In the genomic region with DNA sequence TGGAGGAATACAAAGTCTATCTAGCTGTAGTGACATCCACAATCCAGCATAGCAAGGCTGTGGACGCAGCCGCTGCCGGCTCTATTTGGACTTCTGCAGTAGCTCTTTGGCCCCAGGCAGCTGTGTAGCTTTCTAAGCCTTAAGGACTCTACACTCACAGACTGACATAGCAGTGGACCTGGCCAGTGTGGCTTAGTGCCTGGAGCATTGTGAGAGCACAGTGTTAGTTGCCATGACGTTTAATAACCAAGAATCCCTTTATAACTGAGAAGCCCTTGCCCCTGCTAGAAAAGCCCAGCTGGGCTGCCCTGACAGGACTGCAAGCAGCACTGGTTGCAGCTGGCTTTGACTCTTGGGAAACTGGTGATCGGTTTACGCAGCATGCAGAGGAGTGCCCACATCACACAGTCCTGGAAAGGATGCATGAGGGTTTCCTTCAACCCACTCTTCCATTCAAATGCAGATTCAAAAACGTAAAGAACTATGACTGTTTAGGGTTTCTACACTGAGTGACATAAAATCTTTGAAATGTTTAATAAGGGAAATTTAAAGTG, we compare ENCODE assay signal across 13 mouse cellular contexts. TPM values are rescaled to one million over a fixed set of nuclear protein-coding genes. Genes with fewer than 3 reads are reported as not detected.
DNase-seq lines count a peak whose midpoint lies in the region; ATAC-seq and TF ChIP-seq lines count a peak whose summit lies in the region.
"Had no signal": no experiment of that assay in that cellular context is flagged by ENCODE, and none has a peak within 500 bp of the region (broad histone marks: within the 10 kb centered on the region; RNA-seq: fewer than 3 reads in every experiment).

No protein-coding gene starts in this region.

- no peak for DNase-seq in frontal cortex, adult 2 months (ENCODE audit: extremely low spot score in 1 of 2, low spot score in 1 of 2)
- no peak for DNase-seq in limb, embryonic 14.5 days (ENCODE audit: low spot score)
- no peak for DNase-seq in limb, embryonic 10.5 days (ENCODE audit: low spot score)
- peak; percentile 52 for DNase-seq in hindbrain, embryonic 14.5 days (ENCODE audit: low spot score)
- DNase-seq in cerebellum, adult 11 months = no peak
- DNase-seq: adrenal gland, postnatal 36 days; B cell, adult 2 months; cerebellum, postnatal 14 days; kidney, adult 9 months had no signal

- WGBS in limb, embryonic 14.5 days = 46% methylated on average over 7 of the region's 7 CpGs
- 73% methylated on average over 7 of the region's 7 CpGs for WGBS in limb, embryonic 10.5 days
- 38% methylated on average over 7 of the region's 7 CpGs for WGBS in hindbrain, embryonic 14.5 days
- 23% methylated on average over 7 of the region's 7 CpGs for WGBS in olfactory bulb, adult 2 months

- TF ChIP-seq POLR2A in limb, embryonic 14.5 days (IDR thresholded peaks at IDR 0.05; ENCODE audit: borderline replicate concordance, extremely low read depth, insufficient read depth, insufficient read length) = no peak
- no peak for TF ChIP-seq POLR2A in olfactory bulb, adult 2 months (IDR thresholded peaks at IDR 0.05; ENCODE audit: insufficient read depth, low read depth, low read length)

- no peak overlapping the region for H3K27ac ChIP-seq in limb, embryonic 14.5 days (replicated peaks; ENCODE audit: low read depth, low read length)
- H3K27ac ChIP-seq in limb, embryonic 10.5 days = no peak overlapping the region
- H3K27ac ChIP-seq in hindbrain, embryonic 14.5 days = peak overlapping the region; percentile 32; the same call in 1 of the 2 replicates
- H3K27ac ChIP-seq in olfactory bulb, adult 2 months (ENCODE audit: insufficient read depth, low read depth, low read length) = peak overlapping the region; percentile 27; the same call in 1 of the 2 replicates

- no peaks in the 10 kb centered on the region for H3K27me3 ChIP-seq in limb, embryonic 14.5 days (ENCODE audit: control insufficient read depth, insufficient read depth, low read length)
- H3K27me3 ChIP-seq in limb, embryonic 10.5 days (ENCODE audit: low read depth, poor library complexity, severe bottlenecking) = peaks cover 29% of the 10 kb centered on the region
- no peaks in the 10 kb centered on the region for H3K27me3 ChIP-seq in hindbrain, embryonic 14.5 days (ENCODE audit: control insufficient read depth, insufficient read depth, low read length)
- H3K27me3 ChIP-seq: Patski had no signal

- H3K4me3 ChIP-seq in limb, embryonic 14.5 days (replicated peaks; ENCODE audit: low read length) = no peak overlapping the region
- no peak overlapping the region for H3K4me3 ChIP-seq in limb, embryonic 10.5 days
- no peak overlapping the region for H3K4me3 ChIP-seq in hindbrain, embryonic 14.5 days (replicated peaks; ENCODE audit: low read length)
- H3K4me3 ChIP-seq in olfactory bulb, adult 2 months (ENCODE audit: insufficient read depth, low read depth, low read length) = no peak overlapping the region

- H3K9ac ChIP-seq in limb, embryonic 14.5 days (ENCODE audit: low read depth, low read length, severe bottlenecking) = 0 out of 2 replicates have a peak overlapping the region, but pooled peaks have one; percentile 12
- 0 out of 2 replicates have a peak overlapping the region, but pooled peaks have one; percentile 20 for H3K9ac ChIP-seq in hindbrain, embryonic 14.5 days

- H3K9me3 ChIP-seq in limb, embryonic 14.5 days (ENCODE audit: control insufficient read depth, low read length) = no peaks in the 10 kb centered on the region
- H3K9me3 ChIP-seq in limb, embryonic 10.5 days (replicated peaks) = no peaks in the 10 kb centered on the region
- H3K9me3 ChIP-seq in hindbrain, embryonic 14.5 days (ENCODE audit: control insufficient read depth, low read length) = no peaks in the 10 kb centered on the region

- 0 out of 2 replicates have a peak, but pooled peaks have one; percentile 17 for ATAC-seq in frontal cortex, adult (ENCODE audit: low TSS enrichment)
- no peak for ATAC-seq in limb, embryonic 14.5 days (ENCODE audit: low FRiP score, low read depth)
- ATAC-seq in hindbrain, embryonic 14.5 days (ENCODE audit: low FRiP score) = peak; percentile 68
- ATAC-seq in megakaryocyte-erythroid progenitor cell, adult 5-6 weeks (replicated peaks; ENCODE audit: low FRiP score, low TSS enrichment, poor library complexity, severe bottlenecking) = no peak
- ATAC-seq: Patski had no signal

- no peak overlapping the region for H3K4me2 ChIP-seq in limb, embryonic 14.5 days (replicated peaks; ENCODE audit: low read depth, low read length, severe bottlenecking)
- H3K4me2 ChIP-seq in hindbrain, embryonic 14.5 days (replicated peaks) = no peak overlapping the region

- no peaks in the 10 kb centered on the region for H3K36me3 ChIP-seq in limb, embryonic 14.5 days (ENCODE audit: control insufficient read depth, insufficient read depth, low read length)
- H3K36me3 ChIP-seq in limb, embryonic 10.5 days = no peaks in the 10 kb centered on the region
- H3K36me3 ChIP-seq in hindbrain, embryonic 14.5 days (replicated peaks; ENCODE audit: control insufficient read depth, insufficient read depth) = no peaks in the 10 kb centered on the region

- no peaks in the 10 kb centered on the region for H3K4me1 ChIP-seq in limb, embryonic 14.5 days (ENCODE audit: control insufficient read depth, insufficient read depth, low read length)
- peaks cover 35% of the 10 kb centered on the region for H3K4me1 ChIP-seq in limb, embryonic 10.5 days
- H3K4me1 ChIP-seq in hindbrain, embryonic 14.5 days (replicated peaks; ENCODE audit: control insufficient read depth, insufficient read depth, low read length) = peaks cover 14% of the 10 kb centered on the region; the same call in 1 of the 2 replicates
- peaks cover 52% of the 10 kb centered on the region for H3K4me1 ChIP-seq in olfactory bulb, adult 2 months (ENCODE audit: control insufficient read depth, insufficient read depth, low read length)

- no peak for TF ChIP-seq CTCF in olfactory bulb, adult 2 months (IDR thresholded peaks at IDR 0.05; ENCODE audit: insufficient read depth, low read depth, low read length)

RNA-seq across cellular contexts. Expression of a gene that starts 11.0 kb away (rescaled TPM):
- polyA plus RNA-seq in frontal cortex, adult 2 months (2012; rRNA removed) = 202 and 212 TPM in 2 replicates
- polyA plus RNA-seq in limb, embryonic 14.5 days (2012; rRNA removed) = 4.1 and 4.2 TPM in 2 replicates
- polyA plus RNA-seq in limb, embryonic 14.5 days (2014; fragmentation: Nextera tagmentation; extraction: Ambion mirVana) = 4.0 and 6.6 TPM in 2 replicates
- 1.7 and 2.2 TPM in 2 replicates for polyA plus RNA-seq in limb, embryonic 10.5 days (2016; fragmentation: Nextera tagmentation; extraction: Ambion mirVana)
- 40.1 and 42.3 TPM in 2 replicates for polyA plus RNA-seq in hindbrain, embryonic 14.5 days (2014; fragmentation: Nextera tagmentation; extraction: Ambion mirVana)
- 253 and 540 TPM in 2 replicates for polyA plus RNA-seq in olfactory bulb, adult 2 months (2012; ENCODE audit: insufficient read depth, insufficient read length, low replicate concordance, missing spikeins)
- 0.07 TPM in 1 of 2 replicates, not detected in the other for total RNA-seq in megakaryocyte-erythroid progenitor cell, adult 5-6 weeks (2014; fragmentation: Nextera tagmentation)
- 0.15 and 0.56 TPM in 2 replicates for total RNA-seq in megakaryocyte-erythroid progenitor cell, adult 5-6 weeks (2017)

RNA-seq across cellular contexts. Expression of a gene that starts 23.6 kb away (rescaled TPM):
- 33.5 and 36.6 TPM in 2 replicates for polyA plus RNA-seq in frontal cortex, adult 2 months (2012; rRNA removed)
- polyA plus RNA-seq in limb, embryonic 14.5 days (2012; rRNA removed) = 38.2 and 44.8 TPM in 2 replicates
- polyA plus RNA-seq in limb, embryonic 14.5 days (2014; fragmentation: Nextera tagmentation; extraction: Ambion mirVana) = 29.7 and 33.1 TPM in 2 replicates
- polyA plus RNA-seq in limb, embryonic 10.5 days (2016; fragmentation: Nextera tagmentation; extraction: Ambion mirVana) = 32.4 and 34.8 TPM in 2 replicates
- polyA plus RNA-seq in hindbrain, embryonic 14.5 days (2014; fragmentation: Nextera tagmentation; extraction: Ambion mirVana) = 25.5 and 26.4 TPM in 2 replicates
- not detected in 2 replicates for polyA plus RNA-seq in olfactory bulb, adult 2 months (2012; ENCODE audit: insufficient read depth, insufficient read length, low replicate concordance, missing spikeins)
- 27.4 and 30.4 TPM in 2 replicates for total RNA-seq in megakaryocyte-erythroid progenitor cell, adult 5-6 weeks (2014; fragmentation: Nextera tagmentation)
- 9.2 and 12.9 TPM in 2 replicates for total RNA-seq in megakaryocyte-erythroid progenitor cell, adult 5-6 weeks (2017)

RNA-seq across cellular contexts. Expression of a gene that starts 52.4 kb away (rescaled TPM):
- polyA plus RNA-seq in frontal cortex, adult 2 months (2012; rRNA removed) = 1.1 and 1.2 TPM in 2 replicates
- polyA plus RNA-seq in limb, embryonic 14.5 days (2012; rRNA removed) = not detected in 2 replicates
- not detected in 2 replicates for polyA plus RNA-seq in limb, embryonic 14.5 days (2014; fragmentation: Nextera tagmentation; extraction: Ambion mirVana)
- 0.16 TPM in 1 of 2 replicates, not detected in the other for polyA plus RNA-seq in limb, embryonic 10.5 days (2016; fragmentation: Nextera tagmentation; extraction: Ambion mirVana)
- polyA plus RNA-seq in hindbrain, embryonic 14.5 days (2014; fragmentation: Nextera tagmentation; extraction: Ambion mirVana) = 1.6 and 3.3 TPM in 2 replicates
- polyA plus RNA-seq in olfactory bulb, adult 2 months (2012; ENCODE audit: insufficient read depth, insufficient read length, low replicate concordance, missing spikeins) = not detected in 2 replicates
- total RNA-seq in megakaryocyte-erythroid progenitor cell, adult 5-6 weeks (2014; fragmentation: Nextera tagmentation) = not detected in 2 replicates
- not detected in 2 replicates for total RNA-seq in megakaryocyte-erythroid progenitor cell, adult 5-6 weeks (2017)

Comparison
In these comparisons a context has a peak if more than half of its experiments do, and no peak if none do; other contexts are left out.
1. ATAC-seq: peak in frontal cortex, adult (single experiment) and hindbrain, embryonic 14.5 days (single experiment); none in limb, embryonic 14.5 days (single experiment) and megakaryocyte-erythroid progenitor cell, adult 5-6 weeks (single experiment).
2. H3K27ac ChIP-seq: peak in hindbrain, embryonic 14.5 days (single experiment) and olfactory bulb, adult 2 months (single experiment); none in limb, embryonic 14.5 days (single experiment) and limb, embryonic 10.5 days (single experiment).
3. RNA of a gene that starts 23.6 kb away (polyA plus RNA-seq): 29.7 to 44.8 TPM in limb, embryonic 14.5 days, 33.5 to 36.6 TPM in frontal cortex, adult 2 months, 32.4 to 34.8 TPM in limb, embryonic 10.5 days and 25.5 to 26.4 TPM in hindbrain, embryonic 14.5 days; not detected in olfactory bulb, adult 2 months; every median in the first group is over 10 times any median in the second.